Mouse (Mus musculus) neutrophil, adult 5-6 weeks (primary cell): Measurements from ENCODE around the gene Has3. TPM values are rescaled to one million over a fixed set of nuclear protein-coding genes. Genes with fewer than 3 reads are reported as not detected.

Experiments used
- ATAC-seq: fragments of 151-379, 151-347 bp; 2 replicates; pipeline ENCODE4 v1.8.0; 2017; ENCODE audit warnings: mild to moderate bottlenecking, moderate TSS enrichment; ENCODE audit not compliant: insufficient number of reproducible peaks, poor library complexity, low FRiP score, severe bottlenecking; ENCODE audit errors: extremely low read depth
- total RNA-seq: library from RNA; stranded (forward); fragments of 200-1000 nt; gene quantifications from 2 replicates; pipeline ENCODE4 v1.2.3, GENCODE M21; 2017

Has3 gene
- 0.23 and 0.49 TPM in 2 replicates for total RNA-seq

- ATAC-seq: no peak
Observed at GRCm38 (mm10) chr8:106870051-106870450, at the start of gene Has3. Gene Has3 (plus strand): TSS chr8:106870242.

DNA sequence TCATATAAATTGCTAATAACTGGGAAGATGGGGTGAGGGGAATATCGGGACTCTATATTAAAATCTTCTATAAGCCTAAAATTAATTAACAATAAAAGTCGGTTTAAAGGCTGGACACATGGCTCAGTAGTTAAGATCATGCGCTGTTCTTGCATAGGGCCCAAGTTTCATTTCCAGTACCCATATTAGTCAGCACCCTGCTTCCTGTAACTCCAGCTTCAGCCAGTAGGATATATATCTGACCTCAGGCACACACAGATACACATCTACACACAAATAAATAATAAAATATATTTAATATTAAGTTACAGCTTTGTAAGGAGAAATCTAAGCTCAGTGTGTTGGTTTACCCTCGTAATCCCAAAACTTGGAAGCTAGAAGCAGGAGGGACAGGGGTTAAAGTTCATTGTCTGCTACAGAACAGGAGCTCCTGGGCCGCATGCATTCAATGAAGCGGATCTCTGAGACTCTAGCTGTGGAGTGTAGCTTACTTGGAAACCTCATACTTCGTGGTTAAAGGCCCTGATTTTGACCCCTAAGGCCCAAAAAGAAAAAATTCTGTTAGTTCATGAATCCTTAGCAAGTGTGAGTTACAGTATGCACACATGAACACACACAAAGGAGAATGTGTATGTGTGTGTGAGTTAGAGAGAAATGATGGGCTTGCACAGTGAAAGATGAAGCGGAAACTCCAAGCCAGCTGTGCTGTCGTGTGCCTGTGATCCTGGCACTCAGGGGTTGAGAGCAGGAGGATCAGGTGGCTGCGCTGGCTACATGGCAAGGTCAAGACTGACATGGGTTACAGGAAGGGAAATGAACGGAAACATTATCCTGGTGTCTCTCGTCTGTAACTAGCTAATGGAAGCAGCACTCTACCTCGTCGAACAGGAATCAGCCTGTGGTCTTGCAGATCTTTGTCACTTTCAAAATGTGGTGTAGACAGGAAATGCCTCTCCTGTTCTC, 49.2 kb upstream of the Has3 start:
- no peak for ATAC-seq

- no peak for ATAC-seq
Observed at GRCm38 (mm10) chr8:106828921-106829320, 41.1 kb upstream of the Has3 start.

GRCm38 (mm10) chr8:106829526-106830045, 40.5 kb upstream of the Has3 start:
- no peak for ATAC-seq

- no peak for ATAC-seq
Observed at GRCm38 (mm10) chr8:106834899-106835298, 35.1 kb upstream of the Has3 start.

- no peak for ATAC-seq
Observed at GRCm38 (mm10) chr8:106836525-106836924, 33.5 kb upstream of the Has3 start.

DNA sequence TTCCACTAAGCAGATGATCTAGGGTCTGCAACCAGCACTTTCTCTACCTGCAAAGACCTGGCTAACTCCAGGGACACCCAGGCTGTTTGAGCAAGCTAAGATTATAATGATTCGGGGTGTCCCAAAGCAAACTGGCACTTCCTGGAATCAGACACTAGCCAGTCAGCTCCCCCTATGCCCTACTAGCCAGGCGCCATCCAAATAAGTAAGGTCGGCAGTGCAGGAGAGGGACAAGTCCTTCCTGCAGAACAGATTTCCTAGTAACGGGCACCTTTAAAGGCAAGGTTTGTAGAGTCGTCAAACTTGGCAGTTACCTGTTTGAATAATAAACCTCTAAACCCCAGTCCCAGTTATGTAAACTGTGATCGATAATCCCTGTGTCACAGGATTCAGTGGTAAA, 31.2 kb upstream of the Has3 start:
- ATAC-seq: no peak

- no peak for ATAC-seq
Observed at GRCm38 (mm10) chr8:106839209-106840001, 30.6 kb upstream of the Has3 start.

DNA sequence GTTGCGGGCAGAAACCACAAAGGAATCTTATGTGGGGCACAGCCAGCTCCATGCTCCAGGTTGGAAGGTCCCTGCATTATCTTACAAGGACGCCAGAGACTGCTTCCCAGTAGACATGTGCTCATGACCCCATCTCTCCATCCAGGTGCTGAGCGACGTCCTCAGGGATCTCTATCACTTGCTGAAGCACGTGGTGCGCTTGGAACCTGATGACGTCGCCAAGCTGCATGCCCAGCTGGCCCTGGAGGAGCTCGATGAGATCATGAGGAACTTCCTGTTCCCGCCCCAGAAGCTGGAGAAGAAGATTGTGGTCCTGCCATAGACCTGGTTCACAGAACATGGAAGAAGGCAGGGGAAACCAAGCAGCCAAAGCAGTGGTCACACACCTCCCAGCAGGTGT, 20.0 kb upstream of the Has3 start:
- no peak for ATAC-seq

GRCm38 (mm10) chr8:106854534-106855241, 15.4 kb upstream of the Has3 start:
- no peak for ATAC-seq

- no peak for ATAC-seq
Observed at GRCm38 (mm10) chr8:106855242-106855562, 14.8 kb upstream of the Has3 start.

DNA sequence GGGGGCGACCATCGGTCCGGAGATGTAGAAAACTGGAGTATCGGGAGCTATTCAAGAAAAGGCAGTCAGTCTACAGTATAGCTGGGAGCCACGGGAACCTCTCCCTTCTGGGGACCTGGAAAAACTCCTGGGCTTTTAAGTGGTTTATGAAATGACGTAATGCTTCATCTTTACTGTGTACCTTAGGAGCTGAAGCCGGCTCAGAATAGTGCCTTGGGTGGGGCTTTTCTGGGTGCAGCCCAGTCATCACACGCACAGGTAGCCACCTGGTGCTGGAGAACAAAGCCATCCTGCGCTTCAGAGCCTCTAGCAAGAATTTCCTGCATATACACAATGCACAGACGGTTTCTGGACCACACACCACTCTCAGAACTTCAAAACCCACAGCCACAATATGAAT, 7.2 kb upstream of the Has3 start:
- ATAC-seq: no peak

DNA sequence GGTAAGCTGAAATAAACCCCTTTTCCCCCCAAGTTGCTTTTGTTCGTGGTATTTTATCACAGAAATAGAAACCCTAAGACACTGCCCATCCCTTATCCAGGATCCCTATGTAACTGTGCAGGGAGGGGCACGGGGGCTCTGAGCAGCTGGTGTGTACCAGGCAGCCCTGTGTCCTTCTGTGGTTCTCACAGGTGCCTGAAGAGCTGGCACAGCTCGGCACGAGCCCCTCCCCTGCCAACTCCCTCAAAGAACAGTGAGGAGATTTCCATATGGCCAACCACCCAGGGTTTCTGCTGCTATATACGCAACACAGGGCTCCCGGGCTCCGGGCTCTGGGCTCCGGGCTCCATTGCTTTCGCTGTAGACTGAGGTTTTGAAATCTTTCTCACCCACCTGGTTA, 4.7 kb upstream of the Has3 start:
- no peak for ATAC-seq

DNA sequence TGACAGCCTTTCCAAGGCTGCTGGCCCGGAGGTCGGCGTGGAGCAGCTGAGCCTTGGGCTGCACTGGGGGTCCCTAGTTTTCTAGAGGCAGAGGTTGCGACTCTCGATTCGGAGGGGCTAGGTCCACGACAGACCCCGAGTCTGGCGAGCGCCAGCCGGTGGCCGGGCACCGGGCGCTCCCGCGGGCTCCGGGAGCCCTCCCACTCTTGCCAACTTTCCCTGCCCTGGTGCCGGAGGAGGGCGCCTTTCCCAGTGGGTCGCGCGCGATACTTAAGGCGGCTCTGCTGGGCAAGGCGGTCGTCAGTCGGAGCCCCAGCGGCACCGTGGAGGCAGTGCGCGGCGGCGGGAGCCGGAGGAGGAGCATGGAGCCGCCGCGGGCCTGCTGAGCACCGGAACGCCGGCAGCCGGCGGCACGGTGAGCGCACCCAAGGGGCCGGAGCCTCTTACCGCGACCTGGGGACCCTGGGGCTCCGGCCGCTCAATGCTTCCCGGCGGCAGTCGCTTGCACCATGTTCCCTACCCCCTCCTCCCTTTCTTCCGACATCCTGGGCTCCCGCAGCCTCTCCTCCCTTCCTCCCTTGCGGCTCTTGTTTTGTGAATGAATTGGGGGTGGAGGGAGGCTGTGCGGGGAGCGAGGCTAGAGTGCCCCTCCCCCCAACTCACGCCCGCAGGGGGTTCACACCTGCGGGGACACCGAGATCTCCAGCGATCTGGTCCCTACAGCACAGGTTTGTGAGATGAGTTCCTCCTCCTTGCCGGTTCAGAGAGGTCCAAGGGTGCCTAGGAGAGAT, 690 bp downstream of the Has3 start:
- no peak for ATAC-seq

GRCm38 (mm10) chr8:106871328-106871926, 1.4 kb downstream of the Has3 start:
- ATAC-seq: no peak

DNA sequence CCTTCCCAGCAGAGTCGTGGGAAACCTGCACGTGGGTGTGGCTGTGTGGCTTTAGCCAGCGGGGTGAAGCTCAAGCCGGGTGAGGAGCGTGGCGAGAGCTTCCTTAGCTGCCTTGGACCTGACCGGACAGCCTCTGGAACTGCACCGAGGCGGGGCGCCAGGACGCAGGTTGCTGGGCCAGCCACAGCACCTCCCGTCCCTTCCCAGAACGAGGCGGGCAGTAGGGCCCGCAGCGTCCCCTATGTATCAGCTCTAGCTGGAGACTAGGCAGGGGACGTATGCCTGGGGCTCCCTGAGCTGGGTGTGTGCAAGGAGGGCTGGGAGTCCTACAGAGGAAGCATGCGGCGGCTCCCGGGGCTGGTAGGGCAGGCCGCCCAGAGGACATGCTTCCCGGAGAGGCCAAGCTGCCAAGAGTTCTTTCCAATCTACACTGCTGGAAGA, 1.9 kb downstream of the Has3 start:
- ATAC-seq: no peak

DNA sequence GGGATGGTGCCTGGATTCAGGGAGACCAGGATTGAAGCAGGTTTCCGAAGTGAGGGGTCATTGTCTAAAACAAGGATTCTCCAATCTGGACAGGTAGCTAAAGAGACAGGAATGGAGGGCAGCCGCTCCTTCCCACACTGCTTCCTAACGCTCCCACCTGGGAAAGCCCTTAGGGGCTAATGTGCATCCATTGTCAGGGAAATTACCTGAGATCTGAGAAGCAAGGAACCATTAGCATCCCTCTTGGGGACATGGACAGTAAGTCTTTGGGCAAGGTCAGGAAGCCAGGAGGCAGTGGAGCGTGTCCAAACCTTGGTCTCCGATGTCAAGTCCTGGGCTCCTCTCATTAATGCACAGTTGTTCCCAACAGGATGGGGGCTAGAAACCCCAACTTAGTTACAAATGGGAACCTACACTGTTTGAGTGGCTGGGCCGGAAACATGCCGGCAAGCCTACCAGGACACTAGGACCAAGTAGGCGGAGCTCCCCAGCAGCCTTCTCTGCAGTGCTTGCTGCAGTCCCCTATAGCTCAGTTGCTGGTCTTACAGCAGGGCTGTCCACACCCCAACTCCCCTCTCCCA, 2.5 kb downstream of the Has3 start:
- ATAC-seq: no peak
